Mouse (Mus musculus) lung, adult 2 months (tissue): ENCODE results near the gene Gpn1. TPM values are rescaled to one million over a fixed set of nuclear protein-coding genes. Genes with fewer than 3 reads are reported as not detected.

Source experiments
- DNase-seq: peaks from one replicate; pipeline ENCODE4 v3.0.0; 2022
- H3K4me1 ChIP-seq: fragments of 200-500 bp; 2 replicates; pipeline ENCODE4 v1.6.1; 2011; ENCODE audit warnings: low read length; ENCODE audit not compliant: control insufficient read depth, insufficient read depth
- H3K4me3 ChIP-seq: fragments of 200-500 bp; replicated peaks from 2 replicates; pipeline ENCODE3; 2011; ENCODE audit warnings: low read depth, mild to moderate bottlenecking, control low read depth, low read length; ENCODE audit errors: extremely low read depth
- CTCF ChIP-seq: fragments of 200-500 bp; IDR thresholded peaks from 2 replicates; pipeline ENCODE4 v1.5.1; 2011; ENCODE audit warnings: mild to moderate bottlenecking, low read length, control low read depth; ENCODE audit not compliant: insufficient read depth
- POLR2A ChIP-seq: fragments of 200-500 bp; IDR thresholded peaks from 2 replicates; pipeline ENCODE4 v1.6.1; 2011; ENCODE audit warnings: low read depth, mild to moderate bottlenecking, control low read depth, low read length, borderline replicate concordance; ENCODE audit errors: extremely low read depth
- whole genome bisulfite sequencing: fragments of 180-500 bp; shearing (Covaris S2); methylation state at CpG from one replicate; pipeline ENCODE4 v1.1.7; 2018; 5-methylcytosine and 5-hydroxymethylcytosine counted together
- polyA plus RNA-seq: library from polyadenylated mRNA; depleted of rRNA; stranded (reverse); fragments of >200 nt; gene quantifications from 2 replicates; pipeline ENCODE4 v1.2.3, GENCODE M21; 2012; rRNA removed

The Gpn1 gene
- 10.8 and 14.1 TPM in 2 replicates for polyA plus RNA-seq

- DNase-seq, result peak; percentile 85
- peak; percentile 31; the same call in 1 of the 2 replicates for TF ChIP-seq POLR2A
- no peak for TF ChIP-seq CTCF
- Histone ChIP-seq H3K4me1 (peaks cover 3% of the 10 kb centered on the region; the same call in 1 of the 2 replicates), H3K4me3 (peak within 1 kb of the TSS; percentile 90)
- WGBS, result under 1% methylated on average over 49 of the region's 49 CpGs
Observed at GRCm38 (mm10) chr5:31494513-31495297, at the start of gene Gpn1. Gene Gpn1 (plus strand): TSS chr5:31494741.

GRCm38 (mm10) chr5:31451336-31451735 lies 43.2 kb upstream of the Gpn1 start:
- TF ChIP-seq POLR2A, result no peak
- no peak for TF ChIP-seq CTCF
- Histone ChIP-seq H3K4me3 (no peak overlapping the region), H3K4me1 (peaks cover 10% of the 10 kb centered on the region; the same call in 1 of the 2 replicates)
- DNase-seq, result peak; percentile 24
- 22% methylated on average over 2 of the region's 2 CpGs for WGBS

- Histone ChIP-seq H3K4me1 (peaks cover 10% of the 10 kb centered on the region; the same call in 1 of the 2 replicates), H3K4me3 (peak within 1 kb of the TSS; percentile 73)
- 4% methylated on average over 23 of the region's 23 CpGs for WGBS
- TF ChIP-seq POLR2A (peak; percentile 78; the same call in 1 of the 2 replicates), CTCF (no peak)
- peak; percentile 87 for DNase-seq
Observed at GRCm38 (mm10) chr5:31451878-31452561, 42.5 kb upstream of the Gpn1 start, which contains the start of gene Zfp512. Gene Zfp512 (plus strand): TSS chr5:31452431.

- no peak for DNase-seq
- Histone ChIP-seq H3K4me3 (peak overlapping the region; percentile 73), H3K4me1 (peaks cover 10% of the 10 kb centered on the region; the same call in 1 of the 2 replicates)
- 2% methylated on average over 11 of the region's 11 CpGs for WGBS
- no peak for TF ChIP-seq POLR2A
- TF ChIP-seq CTCF, result no peak
Observed at GRCm38 (mm10) chr5:31452562-31452878, 42.0 kb upstream of the Gpn1 start.

- DNase-seq, result no peak
- peaks cover 10% of the 10 kb centered on the region; the same call in 1 of the 2 replicates for H3K4me1 ChIP-seq
- peak overlapping the region; percentile 48 for H3K4me3 ChIP-seq
- no peak for TF ChIP-seq CTCF
- no peak for TF ChIP-seq POLR2A
- WGBS, result 9% methylated on average over 7 of the region's 7 CpGs
Observed at GRCm38 (mm10) chr5:31452886-31453410, 41.6 kb upstream of the Gpn1 start.

GRCm38 (mm10) chr5:31467798-31468197 lies 26.7 kb upstream of the Gpn1 start:
- no peak overlapping the region for H3K4me3 ChIP-seq
- no peaks in the 10 kb centered on the region for H3K4me1 ChIP-seq
- DNase-seq, result no peak
- TF ChIP-seq CTCF, result no peak
- no peak for TF ChIP-seq POLR2A
- WGBS, result 87% methylated on average over 3 of the region's 3 CpGs

- Histone ChIP-seq H3K4me3 (no peak overlapping the region), H3K4me1 (no peaks in the 10 kb centered on the region)
- WGBS, result 87% methylated on average over 6 of the region's 6 CpGs
- TF ChIP-seq POLR2A (no peak), CTCF (no peak)
- DNase-seq, result no peak
Observed at GRCm38 (mm10) chr5:31469711-31470110, 24.8 kb upstream of the Gpn1 start.

GRCm38 (mm10) chr5:31470334-31470733 lies 24.2 kb upstream of the Gpn1 start:
- no peak overlapping the region for H3K4me3 ChIP-seq
- no peaks in the 10 kb centered on the region for H3K4me1 ChIP-seq
- DNase-seq, result peak; percentile 54
- no peak for TF ChIP-seq POLR2A
- peak; percentile 53 for TF ChIP-seq CTCF
- WGBS, result 58% methylated on average over 7 of the region's 7 CpGs

GRCm38 (mm10) chr5:31480536-31480935 lies 14.0 kb upstream of the Gpn1 start:
- no peaks in the 10 kb centered on the region for H3K4me1 ChIP-seq
- no peak for DNase-seq
- no peak overlapping the region for H3K4me3 ChIP-seq
- WGBS, result 78% methylated on average over 4 of the region's 4 CpGs
- TF ChIP-seq POLR2A, result no peak
- TF ChIP-seq CTCF, result no peak
